Mouse (Mus musculus): ENCODE measurements around the gene Zfp39. TPM values are rescaled to one million over a fixed set of nuclear protein-coding genes. Genes with fewer than 3 reads are reported as not detected.
A peak's percentile ranks its signal among the peaks of the same experiment; 100 is the strongest.

Zfp39 gene
- polyA plus RNA-seq (2012; rRNA removed) (5.0 and 6.4 TPM in 2 replicates), polyA plus RNA-seq (2014; fragmentation: Nextera tagmentation; extraction: Ambion mirVana) (7.4 and 7.7 TPM in 2 replicates)

- Histone ChIP-seq H3K27me3 (ENCODE audit: control insufficient read depth, insufficient read depth, low read length) (no peaks in the 10 kb centered on the region), H3K4me2 (replicated peaks; ENCODE audit: low read depth, low read length, severe bottlenecking) (peak within 1 kb of the TSS; percentile 82), H3K9me3 (ENCODE audit: control insufficient read depth, low read length) (no peaks in the 10 kb centered on the region), H3K27ac (replicated peaks; ENCODE audit: low read depth, low read length) (peak within 1 kb of the TSS; percentile 83), H3K4me3 (replicated peaks; ENCODE audit: low read length) (peak within 1 kb of the TSS; percentile 82), H3K9ac (ENCODE audit: low read depth, low read length, severe bottlenecking) (peak within 1 kb of the TSS; percentile 87), H3K36me3 (ENCODE audit: control insufficient read depth, insufficient read depth, low read length) (peaks cover 34% of the 10 kb centered on the region), H3K4me1 (ENCODE audit: control insufficient read depth, insufficient read depth, low read length) (peaks cover 9% of the 10 kb centered on the region)
- no peak for TF ChIP-seq POLR2A (IDR thresholded peaks at IDR 0.05; ENCODE audit: borderline replicate concordance, extremely low read depth, insufficient read depth, insufficient read length)
- WGBS, result under 1% methylated on average over 40 of the region's 40 CpGs
- peak; percentile 94 for DNase-seq (ENCODE audit: low spot score)
- peak; percentile 99 for ATAC-seq (ENCODE audit: low FRiP score, low read depth)
Measured at GRCm38 (mm10) chr11:58903511-58904409, at the start of gene Zfp39. Zfp39 (minus strand) TSS chr11:58904225.

- H3K27ac ChIP-seq (replicated peaks; ENCODE audit: low read depth, low read length), result peak overlapping the region; percentile 81
- DNase-seq (ENCODE audit: low spot score) (peak; percentile 40), ATAC-seq (ENCODE audit: low FRiP score, low read depth) (peak; percentile 4; the same call in 1 of the 2 replicates)
- H3K9ac ChIP-seq (ENCODE audit: low read depth, low read length, severe bottlenecking), result peak overlapping the region; percentile 64
- no peaks in the 10 kb centered on the region for H3K9me3 ChIP-seq (ENCODE audit: control insufficient read depth, low read length)
- H3K27me3 ChIP-seq (ENCODE audit: control insufficient read depth, insufficient read depth, low read length), result no peaks in the 10 kb centered on the region
- H3K4me2 ChIP-seq (replicated peaks; ENCODE audit: low read depth, low read length, severe bottlenecking), result peak overlapping the region; percentile 86
- H3K4me1 ChIP-seq (ENCODE audit: control insufficient read depth, insufficient read depth, low read length), result peaks cover 21% of the 10 kb centered on the region; the same call in 1 of the 2 replicates
- 2% methylated on average over 29 of the region's 33 CpGs for WGBS
- peak overlapping the region; percentile 68 for H3K4me3 ChIP-seq (replicated peaks; ENCODE audit: low read length)
- no peak for TF ChIP-seq POLR2A (IDR thresholded peaks at IDR 0.05; ENCODE audit: borderline replicate concordance, extremely low read depth, insufficient read depth, insufficient read length)
- H3K36me3 ChIP-seq (ENCODE audit: control insufficient read depth, insufficient read depth, low read length), result peaks cover 9% of the 10 kb centered on the region
Measured at GRCm38 (mm10) chr11:58953351-58954169, 49.5 kb upstream of the Zfp39 start.

DNA sequence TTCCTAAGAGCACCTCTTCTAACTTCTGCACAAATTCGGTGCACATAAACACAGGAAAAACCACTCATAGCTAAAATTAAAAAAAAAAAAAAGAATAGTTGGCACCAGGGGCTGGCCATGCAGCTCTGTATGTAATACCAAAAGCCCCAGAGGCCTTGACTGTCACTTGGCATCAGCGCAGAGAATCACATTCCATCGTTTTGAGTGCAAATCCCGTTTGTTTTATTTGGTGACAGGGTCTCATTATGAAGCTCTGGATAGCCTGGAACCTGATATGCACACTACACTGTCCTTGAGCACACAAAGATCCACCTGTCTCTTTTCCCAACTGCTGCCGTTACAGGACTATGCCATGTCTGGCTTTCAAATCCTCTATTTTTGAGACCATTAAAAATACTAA, 47.2 kb upstream of the Zfp39 start:
- Histone ChIP-seq H3K27ac (replicated peaks; ENCODE audit: low read depth, low read length) (no peak overlapping the region), H3K4me2 (replicated peaks; ENCODE audit: low read depth, low read length, severe bottlenecking) (no peak overlapping the region), H3K36me3 (ENCODE audit: control insufficient read depth, insufficient read depth, low read length) (no peaks in the 10 kb centered on the region), H3K27me3 (ENCODE audit: control insufficient read depth, insufficient read depth, low read length) (peaks cover 7% of the 10 kb centered on the region; the same call in 1 of the 2 replicates), H3K9me3 (ENCODE audit: control insufficient read depth, low read length) (no peaks in the 10 kb centered on the region), H3K4me1 (ENCODE audit: control insufficient read depth, insufficient read depth, low read length) (0 out of 2 replicates have a peak, but pooled peaks cover 9% of the 10 kb centered on the region), H3K4me3 (replicated peaks; ENCODE audit: low read length) (no peak overlapping the region), H3K9ac (ENCODE audit: low read depth, low read length, severe bottlenecking) (no peak overlapping the region)
- no peak for TF ChIP-seq POLR2A (IDR thresholded peaks at IDR 0.05; ENCODE audit: borderline replicate concordance, extremely low read depth, insufficient read depth, insufficient read length)
- 73% methylated on average over 5 of the region's 5 CpGs for WGBS
- DNase-seq (ENCODE audit: low spot score) (no peak), ATAC-seq (ENCODE audit: low FRiP score, low read depth) (no peak)

GRCm38 (mm10) chr11:58949480-58950431, 45.7 kb upstream of the Zfp39 start:
- H3K27me3 ChIP-seq (ENCODE audit: control insufficient read depth, insufficient read depth, low read length), result peaks cover 7% of the 10 kb centered on the region; the same call in 1 of the 2 replicates
- no peak for TF ChIP-seq POLR2A (IDR thresholded peaks at IDR 0.05; ENCODE audit: borderline replicate concordance, extremely low read depth, insufficient read depth, insufficient read length)
- peak overlapping the region; percentile 74 for H3K27ac ChIP-seq (replicated peaks; ENCODE audit: low read depth, low read length)
- peak overlapping the region; percentile 55 for H3K9ac ChIP-seq (ENCODE audit: low read depth, low read length, severe bottlenecking)
- H3K4me1 ChIP-seq (ENCODE audit: control insufficient read depth, insufficient read depth, low read length), result 0 out of 2 replicates have a peak, but pooled peaks cover 7% of the 10 kb centered on the region
- DNase-seq (ENCODE audit: low spot score) (peak; percentile 78), ATAC-seq (ENCODE audit: low FRiP score, low read depth) (no peak)
- peak overlapping the region; percentile 44 for H3K4me3 ChIP-seq (replicated peaks; ENCODE audit: low read length)
- 8% methylated on average over 20 of the region's 20 CpGs for WGBS
- peak overlapping the region; percentile 68 for H3K4me2 ChIP-seq (replicated peaks; ENCODE audit: low read depth, low read length, severe bottlenecking)
- H3K9me3 ChIP-seq (ENCODE audit: control insufficient read depth, low read length), result no peaks in the 10 kb centered on the region
- H3K36me3 ChIP-seq (ENCODE audit: control insufficient read depth, insufficient read depth, low read length), result no peaks in the 10 kb centered on the region

Measured in limb, embryonic 14.5 days (tissue).